Mouse (Mus musculus) lung, postnatal 0 days (tissue): ENCODE measurements around the gene Slc9a9.

Source experiments
- CTCF ChIP-seq: IDR thresholded peaks from 2 replicates; pipeline ENCODE4 v1.5.1; 2016; ENCODE audit warnings: antibody characterized with exemption, mild to moderate bottlenecking
- EP300 ChIP-seq: IDR thresholded peaks from 2 replicates; pipeline ENCODE4 v1.6.1; 2016; ENCODE audit warnings: antibody characterized with exemption, mild to moderate bottlenecking, control low read depth

DNA sequence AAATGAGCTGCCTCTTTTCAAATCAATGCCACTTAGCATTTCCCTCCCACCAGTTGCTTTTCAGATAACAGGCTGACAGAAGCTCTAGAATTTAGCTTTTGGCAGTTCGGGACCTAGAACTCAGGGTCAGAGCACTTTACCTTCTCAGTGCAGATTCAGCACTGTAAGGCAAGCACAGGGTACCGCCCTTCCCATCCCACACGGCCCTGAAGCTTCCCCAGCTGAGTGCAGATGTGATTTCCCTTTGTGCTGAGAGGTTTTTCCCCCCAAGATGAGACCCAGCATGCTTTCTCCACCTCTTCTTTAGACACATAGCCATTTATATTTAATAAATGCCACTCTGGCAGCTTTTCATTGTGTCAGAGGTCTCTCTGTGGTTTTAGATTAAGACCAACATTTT lies 186.4 kb downstream of the Slc9a9 start:
- no peak for TF ChIP-seq CTCF
- TF ChIP-seq EP300, result no peak
